Mouse (Mus musculus) embryonic facial prominence, embryonic 11.5 days (tissue): ENCODE measurements around the gene Sh3bp4. TPM values are rescaled to one million over a fixed set of nuclear protein-coding genes. Genes with fewer than 3 reads are reported as not detected.

Source experiments
- ATAC-seq: fragments of 200-750 bp; cut with Nextera tagmentation; replicated peaks from 2 replicates; pipeline ENCODE4 v1.8.0; 2017; ENCODE audit warnings: low read depth; ENCODE audit not compliant: insufficient number of reproducible peaks, low FRiP score, low TSS enrichment
- DNase-seq: peaks from one replicate; pipeline ENCODE4 v3.0.0-alpha.2; 2015; ENCODE audit warnings: low spot score
- H3K27ac ChIP-seq: fragments of 300-500 bp; sonication (generic); replicated peaks from 2 replicates; pipeline ENCODE4 v1.5.1; 2014; ENCODE audit warnings: mild to moderate bottlenecking, low read depth, low read length, control low read depth
- H3K27me3 ChIP-seq: fragments of 300-500 bp; sonication (generic); 2 replicates; pipeline ENCODE4 v1.6.1; 2014; ENCODE audit warnings: mild to moderate bottlenecking, low read length, moderate library complexity, mixed read lengths; ENCODE audit not compliant: control insufficient read depth, insufficient read depth
- H3K36me3 ChIP-seq: fragments of 300-500 bp; sonication (generic); replicated peaks from 2 replicates; pipeline ENCODE4 v1.6.1; 2014; ENCODE audit warnings: low read depth, mild to moderate bottlenecking, low read length, moderate library complexity, mixed read lengths; ENCODE audit not compliant: control insufficient read depth, insufficient read depth
- H3K4me1 ChIP-seq: fragments of 300-500 bp; sonication (generic); 2 replicates; pipeline ENCODE4 v1.6.1; 2014; ENCODE audit warnings: low read length, mixed read lengths; ENCODE audit not compliant: control insufficient read depth, insufficient read depth
- H3K4me2 ChIP-seq: fragments of 300-500 bp; sonication (generic); 2 replicates; pipeline ENCODE4 v1.6.1; 2014; ENCODE audit warnings: low read depth, mild to moderate bottlenecking, control low read depth, low read length, moderate library complexity
- H3K4me3 ChIP-seq: fragments of 300-500 bp; sonication (generic); 2 replicates; pipeline ENCODE4 v1.5.1; 2014; ENCODE audit warnings: low read depth, low read length, control low read depth
- H3K9ac ChIP-seq: fragments of 300-500 bp; sonication (generic); replicated peaks from 2 replicates; pipeline ENCODE4 v1.6.1; 2014; ENCODE audit warnings: mild to moderate bottlenecking, control low read depth, low read length
- H3K9me3 ChIP-seq: fragments of 300-500 bp; sonication (generic); replicated peaks from 2 replicates; pipeline ENCODE4 v1.6.1; 2016; ENCODE audit warnings: mild to moderate bottlenecking, low read length, inconsistent platforms, mixed read lengths; ENCODE audit not compliant: control insufficient read depth
- WGBS: fragments of 180-500 bp; shearing (Covaris S2); extraction: QIAGEN DNeasy Blood & Tissue Kit; methylation state at CpG from one replicate; pipeline ENCODE4 v1.1.7; 2014; 5-methylcytosine and 5-hydroxymethylcytosine counted together
- polyA plus RNA-seq: library from polyadenylated mRNA; unstranded; fragments of >200 nt; fragmentation: Nextera tagmentation; extraction: Ambion mirVana; gene quantifications from 2 replicates; pipeline ENCODE4 v1.2.1, GENCODE M21; 2014

Sh3bp4 gene
- polyA plus RNA-seq, 1 experiment from 2014 or later: 22.0 TPM

DNA sequence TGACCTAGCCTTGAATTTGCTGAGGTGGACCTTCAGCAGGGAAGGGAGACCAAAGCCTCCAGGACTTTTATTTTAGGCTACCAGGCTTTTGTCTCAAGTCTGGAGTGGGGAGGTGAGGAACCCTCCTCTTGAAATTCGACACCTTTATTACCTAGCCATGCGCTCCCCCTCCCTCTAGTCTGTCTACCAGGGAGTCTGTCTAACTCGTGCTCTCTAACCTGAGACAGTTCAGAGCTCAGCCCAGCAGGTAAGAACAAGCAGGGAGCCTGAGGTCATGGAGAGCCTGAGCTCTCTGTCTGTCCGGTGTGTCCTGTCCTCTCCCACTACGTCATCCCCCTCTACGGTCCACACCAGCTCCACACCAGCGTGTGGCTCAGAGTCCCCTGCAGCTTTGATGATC is 39.6 kb downstream of the Sh3bp4 start:
- 46% methylated on average over 7 of the region's 7 CpGs for WGBS
- Histone ChIP-seq H3K27me3 (no peaks in the 10 kb centered on the region), H3K36me3 (no peaks in the 10 kb centered on the region), H3K4me2 (no peak overlapping the region), H3K4me3 (no peak overlapping the region), H3K9me3 (no peaks in the 10 kb centered on the region), H3K4me1 (peaks cover 13% of the 10 kb centered on the region), H3K9ac (no peak overlapping the region), H3K27ac (no peak overlapping the region)
- DNase-seq (peak; percentile 47), ATAC-seq (no peak; the same call in 1 of the 2 replicates)

DNA sequence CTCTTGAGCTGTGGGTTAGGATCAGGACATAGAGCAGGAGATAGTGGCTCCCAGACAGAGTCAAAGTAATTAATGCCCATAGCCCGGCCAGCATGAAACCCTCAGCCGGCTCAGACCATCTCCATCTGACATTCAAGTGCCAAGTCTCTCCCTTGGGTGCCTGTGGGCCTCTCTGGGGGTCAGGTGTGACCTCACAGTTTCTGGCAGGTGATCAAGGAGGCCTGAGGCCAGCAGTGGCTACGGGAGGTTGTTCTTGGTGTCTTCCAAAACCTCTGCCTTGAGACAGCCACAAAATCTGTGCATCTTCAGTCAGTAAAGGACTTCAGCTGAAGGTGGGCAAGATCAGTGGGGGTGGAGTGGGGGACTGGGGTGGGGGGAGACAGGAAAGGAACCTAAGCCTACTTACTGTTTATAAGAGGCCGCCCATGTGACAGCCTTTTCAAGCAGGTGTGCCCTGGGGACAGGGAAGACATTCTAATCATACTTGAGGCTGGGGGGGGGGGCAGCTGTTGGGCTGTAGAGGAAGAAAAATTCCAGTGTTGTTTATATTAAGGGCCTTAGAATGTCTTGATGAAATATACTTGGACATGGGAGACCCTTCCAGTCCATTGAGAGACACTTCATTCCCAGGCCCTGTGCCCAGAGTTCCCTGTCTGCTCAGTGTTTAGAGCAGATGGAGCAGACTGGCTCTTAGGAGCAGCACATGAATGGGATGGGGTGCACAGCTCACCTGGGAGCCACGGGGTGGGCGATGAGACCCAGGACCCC is 40.7 kb downstream of the Sh3bp4 start:
- no peak for DNase-seq
- Histone ChIP-seq H3K27ac (no peak overlapping the region), H3K9me3 (no peaks in the 10 kb centered on the region), H3K9ac (no peak overlapping the region), H3K4me3 (no peak overlapping the region), H3K27me3 (no peaks in the 10 kb centered on the region), H3K4me1 (peaks cover 13% of the 10 kb centered on the region), H3K36me3 (no peaks in the 10 kb centered on the region), H3K4me2 (no peak overlapping the region)
- 82% methylated on average over 6 of the region's 6 CpGs for WGBS
- ATAC-seq: no peak

DNA sequence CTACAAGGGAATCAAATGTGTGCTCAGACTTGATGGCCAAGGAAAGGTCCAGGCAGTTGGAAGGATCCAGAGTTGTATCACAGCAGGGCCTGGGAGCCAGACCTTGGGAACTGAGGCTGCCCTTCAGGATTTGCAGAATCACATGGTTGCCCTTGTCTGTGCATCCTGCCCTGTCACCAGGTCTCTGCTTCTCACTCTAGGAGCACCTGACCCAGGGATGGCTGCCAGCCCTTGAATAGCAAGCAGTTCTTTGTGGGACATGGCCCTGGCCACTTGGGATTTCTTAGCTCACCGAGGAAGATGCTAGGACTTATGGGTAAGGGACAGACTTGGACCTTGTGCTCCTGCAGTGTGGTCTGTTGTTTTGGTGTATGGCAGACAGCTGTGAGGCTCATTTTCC is 42.3 kb downstream of the Sh3bp4 start:
- 100% methylated on average over 1 of the region's 1 CpGs for WGBS
- Histone ChIP-seq H3K4me2 (no peak overlapping the region), H3K36me3 (no peaks in the 10 kb centered on the region), H3K4me3 (no peak overlapping the region), H3K4me1 (peaks cover 10% of the 10 kb centered on the region), H3K27ac (no peak overlapping the region), H3K9ac (no peak overlapping the region), H3K27me3 (no peaks in the 10 kb centered on the region), H3K9me3 (no peaks in the 10 kb centered on the region)
- no peak for ATAC-seq
- DNase-seq: no peak

DNA sequence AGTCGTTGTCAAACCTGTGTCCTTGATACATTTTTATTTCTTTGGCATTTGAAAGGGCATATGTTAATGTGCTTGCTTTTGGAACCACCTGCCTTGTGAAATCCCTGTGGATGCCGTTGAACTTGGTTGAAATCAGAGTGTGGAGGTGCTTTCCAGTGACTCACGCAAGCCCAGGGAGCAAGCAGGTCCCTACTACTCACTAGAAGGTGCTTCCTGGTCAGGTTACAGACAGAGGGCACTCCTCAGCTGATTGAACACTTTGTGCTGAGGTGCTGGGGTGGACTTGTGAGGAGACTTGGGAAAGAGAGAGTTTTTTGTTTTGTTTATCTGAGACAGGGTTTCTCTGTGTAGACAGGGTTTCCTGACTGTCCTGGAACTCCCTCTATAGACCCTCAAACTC is 43.5 kb downstream of the Sh3bp4 start:
- DNase-seq (no peak), ATAC-seq (no peak)
- Histone ChIP-seq H3K4me3 (no peak overlapping the region), H3K4me2 (no peak overlapping the region), H3K27ac (no peak overlapping the region), H3K27me3 (no peaks in the 10 kb centered on the region), H3K36me3 (no peaks in the 10 kb centered on the region), H3K4me1 (peaks cover 3% of the 10 kb centered on the region), H3K9ac (no peak overlapping the region), H3K9me3 (no peaks in the 10 kb centered on the region)
- WGBS: 95% methylated on average over 3 of the region's 3 CpGs

DNA sequence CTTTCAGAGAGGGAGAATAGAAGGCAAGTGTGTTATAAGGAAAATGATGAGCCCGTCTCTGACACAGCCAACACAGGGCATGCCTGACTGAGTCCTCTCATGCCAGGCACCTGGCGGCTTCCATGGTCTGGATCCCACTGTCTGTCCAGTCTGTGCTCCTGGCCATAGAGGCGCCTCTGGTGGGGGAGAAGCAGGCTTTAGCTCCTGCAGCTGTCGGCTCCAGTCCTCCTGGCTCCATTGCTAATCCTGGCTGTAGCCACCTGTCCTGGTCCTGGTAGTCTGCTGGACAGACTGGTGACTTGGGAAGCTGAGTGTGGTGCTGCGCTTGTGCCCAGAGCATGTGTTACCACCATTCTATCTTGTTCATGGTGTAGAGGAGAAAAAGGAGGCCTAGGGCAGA is 46.8 kb downstream of the Sh3bp4 start:
- Histone ChIP-seq H3K4me2 (no peak overlapping the region), H3K9me3 (no peaks in the 10 kb centered on the region), H3K27ac (no peak overlapping the region), H3K4me3 (no peak overlapping the region), H3K9ac (no peak overlapping the region), H3K27me3 (no peaks in the 10 kb centered on the region), H3K4me1 (no peaks in the 10 kb centered on the region), H3K36me3 (no peaks in the 10 kb centered on the region)
- ATAC-seq (no peak), DNase-seq (no peak)
- WGBS: 90% methylated on average over 5 of the region's 5 CpGs

DNA sequence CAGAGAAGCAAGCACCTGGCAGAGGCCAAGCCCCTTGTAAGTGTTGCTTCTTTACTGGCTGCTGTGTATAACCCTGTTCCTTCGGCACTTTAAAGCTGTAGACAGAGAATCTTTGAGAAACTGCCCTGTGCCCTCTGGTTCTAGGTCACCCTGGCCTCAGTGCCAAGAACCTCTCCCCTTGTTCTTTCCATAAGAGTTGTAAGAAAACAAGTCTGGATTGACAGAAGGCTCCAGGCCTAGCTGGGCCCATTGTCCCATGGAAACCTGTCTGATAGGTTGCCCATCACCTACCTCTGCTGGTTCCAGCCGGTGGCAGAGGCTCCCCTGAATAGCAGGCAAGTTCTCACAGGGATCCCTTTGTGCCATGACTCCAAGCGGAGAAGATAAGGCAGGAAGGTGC is 47.9 kb downstream of the Sh3bp4 start:
- H3K9ac ChIP-seq: no peak overlapping the region
- H3K36me3 ChIP-seq: no peaks in the 10 kb centered on the region
- no peaks in the 10 kb centered on the region for H3K4me1 ChIP-seq
- no peak for DNase-seq
- no peak overlapping the region for H3K4me3 ChIP-seq
- H3K27me3 ChIP-seq: no peaks in the 10 kb centered on the region
- no peaks in the 10 kb centered on the region for H3K9me3 ChIP-seq
- H3K4me2 ChIP-seq: no peak overlapping the region
- 91% methylated on average over 3 of the region's 3 CpGs for WGBS
- no peak for ATAC-seq
- no peak overlapping the region for H3K27ac ChIP-seq

DNA sequence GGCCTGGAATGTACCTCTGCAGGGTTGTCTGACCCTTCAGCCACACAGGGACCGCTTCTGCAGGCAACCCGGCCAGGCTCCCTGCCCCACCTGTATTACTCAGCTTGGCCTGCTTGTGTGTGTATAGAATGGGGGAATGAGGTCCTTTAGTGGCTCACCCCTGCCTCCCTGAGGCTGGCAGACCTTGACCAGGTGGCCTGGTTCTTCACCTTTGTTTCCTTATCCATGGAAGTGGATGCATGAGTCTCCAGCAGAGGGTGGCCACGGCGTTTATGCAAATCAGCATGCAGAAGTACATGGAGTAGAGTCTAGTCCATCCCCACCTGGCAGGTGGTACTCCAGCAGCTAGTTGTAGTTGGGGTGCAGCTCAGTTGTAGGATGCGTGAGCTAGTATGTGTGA is 48.6 kb downstream of the Sh3bp4 start:
- no peaks in the 10 kb centered on the region for H3K9me3 ChIP-seq
- no peak overlapping the region for H3K27ac ChIP-seq
- no peak overlapping the region for H3K4me2 ChIP-seq
- H3K4me3 ChIP-seq: no peak overlapping the region
- H3K4me1 ChIP-seq: no peaks in the 10 kb centered on the region
- H3K9ac ChIP-seq: no peak overlapping the region
- DNase-seq (no peak), ATAC-seq (no peak)
- H3K27me3 ChIP-seq: no peaks in the 10 kb centered on the region
- no peaks in the 10 kb centered on the region for H3K36me3 ChIP-seq
- WGBS: 87% methylated on average over 5 of the region's 5 CpGs

DNA sequence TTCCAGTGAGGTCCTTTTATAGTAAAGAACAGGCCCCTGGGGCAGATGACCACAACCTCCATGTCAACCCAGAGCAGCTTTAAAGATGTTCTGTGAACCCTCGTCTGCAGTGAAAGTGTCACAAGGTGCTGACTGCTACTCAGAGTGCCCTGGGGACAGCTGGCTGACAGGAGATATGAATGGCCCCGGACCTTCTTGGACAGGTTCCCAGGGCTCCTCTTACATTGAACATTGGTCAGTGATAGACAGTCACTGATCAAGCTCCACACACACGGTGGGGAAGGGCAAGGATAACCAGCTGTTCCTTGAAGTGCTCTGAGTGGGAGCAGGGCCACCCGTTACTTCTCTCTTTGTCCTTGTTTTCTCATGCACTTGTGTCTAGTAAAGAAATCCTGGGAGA is 50.1 kb downstream of the Sh3bp4 start:
- no peaks in the 10 kb centered on the region for H3K4me1 ChIP-seq
- H3K36me3 ChIP-seq: no peaks in the 10 kb centered on the region

More for the DNA sequence above, 50.1 kb downstream of the Sh3bp4 start:
- Histone ChIP-seq H3K9me3 (no peaks in the 10 kb centered on the region), H3K9ac (no peak overlapping the region), H3K4me3 (no peak overlapping the region), H3K4me2 (no peak overlapping the region), H3K27ac (no peak overlapping the region), H3K27me3 (no peaks in the 10 kb centered on the region)
- DNase-seq: no peak
- 75% methylated on average over 4 of the region's 4 CpGs for WGBS
- ATAC-seq: no peak
